Mouse (Mus musculus) left cerebral cortex, postnatal 10 days (tissue): ENCODE results near the gene Ifrd2. TPM values are rescaled to one million over a fixed set of nuclear protein-coding genes. Genes with fewer than 3 reads are reported as not detected.
A peak's percentile ranks its signal among the peaks of the same experiment; 100 is the strongest.
"Not testable (repeated sequence)": the region's sequence is repeated elsewhere in the genome, so short reads cannot be mapped to it uniquely, and the experiment has no call there.

Source experiments
- DNase-seq, 2 experiments: peaks; one replicate each; pipeline ENCODE4 v3.0.0; 2021 to 2022; ENCODE audit warnings: low spot score in 2 of 2, mixed read lengths in 1 of 2; ENCODE audit errors: extremely low spot score in 1 of 2
- intact Hi-C: fragments of 180-260 bp; cut with DNase I; formaldehyde crosslinking; loops from one replicate; pipeline ENCODE4 v1.15.1; 2025
- total RNA-seq, 2 experiments: library from RNA; stranded (reverse); gene quantifications; 2 replicates each; pipeline ENCODE4 v1.2.3; 2021

Gene Ifrd2
- total RNA-seq, 2 experiments from 2014 or later, result 10.1 to 12.5 TPM

DNA sequence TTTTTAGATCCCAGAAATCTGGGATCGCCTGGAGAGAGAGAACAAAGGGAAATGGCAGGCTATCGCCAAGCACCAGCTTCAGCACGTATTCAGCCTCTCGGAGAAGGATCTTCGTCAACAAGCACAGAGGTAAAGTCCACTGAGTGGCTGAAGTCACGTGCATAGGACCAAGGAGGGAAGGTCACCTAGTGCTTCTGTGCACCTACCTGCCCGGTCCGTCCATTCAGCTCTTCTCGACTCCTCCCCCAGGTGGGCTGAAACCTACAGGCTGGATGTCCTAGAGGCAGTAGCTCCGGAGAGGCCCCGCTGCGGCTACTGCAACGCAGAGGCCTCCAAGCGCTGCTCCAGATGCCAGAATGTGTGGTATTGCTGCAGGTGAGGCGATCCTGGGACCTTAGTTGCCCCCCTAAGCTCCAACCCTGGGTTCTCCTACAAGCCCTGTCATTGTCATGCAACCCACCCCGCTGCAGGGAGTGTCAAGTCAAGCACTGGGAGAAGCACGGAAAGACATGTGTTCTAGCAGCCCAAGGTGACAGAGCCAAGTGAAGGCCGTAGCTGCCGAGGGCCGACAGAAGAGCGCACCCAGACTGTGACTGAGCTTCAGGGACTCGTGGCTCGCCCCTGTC is 36.8 kb upstream of the Ifrd2 start:
- no peak for DNase-seq
- intact Hi-C loops, result no loop called here

GRCm38 (mm10) chr9:107551117-107551889 is 36.1 kb upstream of the Ifrd2 start, which contains the start of gene Rassf1:
Gene Rassf1 (plus strand): TSS chr9:107551555.
- peak in 1 of 2 experiments; percentile 73 for DNase-seq
- intact Hi-C loops, result no loop called here

- DNase-seq, result no peak
- intact Hi-C loops, result no loop called here
These were observed 35.5 kb upstream of the Ifrd2 start for GRCm38 (mm10) chr9:107551890-107552355.

DNA sequence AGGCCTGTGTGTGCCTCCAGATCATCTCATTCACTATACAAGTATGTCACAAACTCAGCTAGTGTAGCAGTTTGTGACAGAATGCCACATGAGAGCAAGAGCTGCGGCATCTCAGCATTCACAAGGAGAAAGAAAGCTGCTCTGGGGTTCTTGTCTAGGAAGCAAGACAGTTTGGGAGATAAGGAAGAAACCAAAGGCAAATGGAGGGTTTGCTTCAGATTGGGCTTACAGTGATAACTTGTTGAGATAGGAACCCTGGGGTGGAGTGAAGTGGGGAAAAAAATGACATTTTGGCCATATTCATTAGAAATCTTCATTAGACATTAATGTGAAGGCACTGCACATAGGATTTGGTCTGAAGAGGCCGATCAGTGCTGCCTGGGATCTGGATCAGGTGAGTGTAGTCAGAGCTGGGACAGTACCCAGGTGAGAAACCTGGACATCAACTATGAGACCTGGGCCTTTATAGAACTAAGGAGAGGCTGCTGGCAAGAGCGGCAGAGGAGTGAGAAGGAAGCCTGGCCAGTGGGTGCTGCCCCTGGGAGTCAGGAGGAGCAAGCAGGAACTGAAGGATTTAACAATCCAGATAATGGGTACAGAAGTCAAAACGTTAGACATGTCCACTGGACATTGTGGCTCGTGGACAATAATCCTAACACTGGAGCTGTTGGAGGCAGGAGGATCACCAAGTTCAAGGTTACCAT is 34.6 kb upstream of the Ifrd2 start:
- intact Hi-C loops, result no loop called here
- DNase-seq, result no peak

- peak in 1 of 2 experiments; percentile 59 for DNase-seq
- intact Hi-C loops, result no loop called here
These were observed 33.7 kb upstream of the Ifrd2 start for GRCm38 (mm10) chr9:107553541-107554318.

DNA sequence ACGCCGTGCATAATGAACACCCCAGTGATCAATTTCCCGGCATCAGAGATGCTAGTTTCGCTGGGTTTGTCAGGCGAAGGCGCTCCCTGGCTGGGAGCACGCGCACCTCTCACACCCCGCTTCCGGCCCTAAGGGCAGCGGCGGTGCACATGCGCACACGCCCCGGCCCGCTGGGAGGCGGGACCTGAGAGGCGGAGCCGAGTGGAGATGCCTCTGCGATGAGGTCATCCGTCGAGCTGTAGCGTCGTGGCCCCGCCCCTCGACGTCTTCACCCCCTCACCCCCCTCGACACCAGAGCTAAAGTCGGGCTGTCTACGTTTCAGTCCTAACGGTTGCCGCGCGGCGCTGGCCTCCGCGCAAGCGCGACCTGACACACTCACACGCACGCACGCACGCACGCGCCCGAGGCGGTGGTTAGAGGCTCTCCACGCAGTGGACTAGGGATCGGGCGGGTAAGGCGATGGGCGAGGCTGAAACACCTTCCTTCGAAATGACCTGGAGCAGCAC is 33.1 kb upstream of the Ifrd2 start:
- intact Hi-C loops, result no loop called here

GRCm38 (mm10) chr9:107555031-107555457 is 32.4 kb upstream of the Ifrd2 start:
- DNase-seq, result peak in 1 of 2 experiments; percentile 75

More for the DNA sequence above, 33.1 kb upstream of the Ifrd2 start:
- DNase-seq, result peak; percentile 92 to 96

GRCm38 (mm10) chr9:107555701-107556100 is 31.7 kb upstream of the Ifrd2 start:
- no peak for DNase-seq
- intact Hi-C loops, result no loop called here

More at GRCm38 (mm10) chr9:107555031-107555457, 32.4 kb upstream of the Ifrd2 start:
- intact Hi-C loops, result no loop called here

DNA sequence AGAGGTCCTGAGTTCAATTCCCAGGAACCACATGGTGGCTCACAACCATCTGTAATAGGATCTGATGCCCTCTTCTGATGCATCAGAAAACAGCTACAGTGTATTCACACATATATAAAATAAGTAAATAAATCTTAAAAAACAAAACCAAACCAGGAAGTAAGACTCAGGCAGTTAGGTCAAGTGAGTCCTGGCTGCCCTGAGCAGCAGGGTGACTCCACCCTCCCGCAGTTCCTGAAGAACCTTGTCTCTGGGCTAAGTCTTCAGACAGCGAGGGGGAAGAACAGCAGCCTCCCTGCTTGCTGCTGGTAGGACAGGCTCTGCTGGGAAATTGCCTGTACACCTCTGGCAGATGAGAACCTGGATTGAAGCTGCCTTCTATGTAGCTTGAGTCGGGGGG is 31.1 kb upstream of the Ifrd2 start:
- intact Hi-C loops, result no loop called here

GRCm38 (mm10) chr9:107563029-107563581 is 24.3 kb upstream of the Ifrd2 start, which contains the start of gene Tusc2:
Gene Tusc2 (plus strand): TSS chr9:107563255.
- intact Hi-C loops, result no loop called here
- DNase-seq, result peak; percentile 95 to 96

More for the DNA sequence above, 31.1 kb upstream of the Ifrd2 start:
- DNase-seq, result no peak

DNA sequence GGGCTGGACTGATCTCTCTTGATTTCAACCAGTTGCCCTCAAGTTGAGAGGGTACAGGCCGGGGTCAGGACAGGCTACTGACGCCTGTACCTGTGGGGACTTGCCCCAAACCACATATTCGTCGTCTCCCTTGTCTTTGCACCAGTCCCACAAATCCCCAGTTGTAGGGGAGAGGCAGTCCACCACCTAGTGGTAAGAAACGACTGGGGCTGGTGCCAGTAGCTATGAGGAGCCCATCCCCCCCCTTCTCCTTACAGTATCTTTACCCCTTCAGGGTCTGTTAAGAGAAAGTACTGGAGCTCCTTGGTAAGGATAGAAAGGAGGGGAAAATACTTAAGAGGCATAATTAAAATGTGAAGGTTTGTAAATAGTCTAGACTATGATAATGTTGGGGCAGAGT is 21.9 kb upstream of the Ifrd2 start:
- DNase-seq, intact Hi-C loops: not testable (repeated sequence)

- intact Hi-C loops, result no loop called here
- DNase-seq, result peak; percentile 65 to 89
These were observed 21.3 kb upstream of the Ifrd2 start for GRCm38 (mm10) chr9:107566041-107566709.

DNA sequence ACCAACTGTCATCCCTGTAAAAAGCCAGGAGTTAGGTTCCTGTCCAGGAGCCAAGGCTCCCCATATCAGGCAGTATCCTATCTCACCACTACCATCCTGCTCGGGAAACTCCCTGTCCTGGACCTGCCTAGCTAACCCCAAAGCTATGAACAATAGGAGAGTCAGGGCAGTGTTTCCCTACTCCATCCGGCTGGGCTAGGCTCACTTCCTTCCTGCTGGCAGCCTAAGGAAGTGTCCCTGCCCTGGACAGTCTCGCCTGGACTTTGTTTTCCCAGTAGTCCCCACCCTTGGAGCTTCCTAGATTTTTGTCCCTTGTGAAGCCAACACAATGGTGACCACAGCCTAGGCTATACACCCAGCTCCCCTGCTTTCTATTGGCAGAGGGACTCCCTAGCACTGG is 20.6 kb upstream of the Ifrd2 start:
- peak in 1 of 2 experiments; percentile 74 for DNase-seq
- intact Hi-C loops, result no loop called here

- intact Hi-C loops, result no loop called here
These were observed 19.6 kb upstream of the Ifrd2 start, which contains the start of gene Hyal2 for GRCm38 (mm10) chr9:107567702-107568319. Gene Hyal2 (plus strand): TSS chr9:107567945.

GRCm38 (mm10) chr9:107568331-107569261 is 18.8 kb upstream of the Ifrd2 start:
- intact Hi-C loops, result no loop called here
- DNase-seq, result peak; percentile 76 to 91

More at GRCm38 (mm10) chr9:107567702-107568319, 19.6 kb upstream of the Ifrd2 start, which contains the start of gene Hyal2:
- peak in 1 of 2 experiments; percentile 73 for DNase-seq

DNA sequence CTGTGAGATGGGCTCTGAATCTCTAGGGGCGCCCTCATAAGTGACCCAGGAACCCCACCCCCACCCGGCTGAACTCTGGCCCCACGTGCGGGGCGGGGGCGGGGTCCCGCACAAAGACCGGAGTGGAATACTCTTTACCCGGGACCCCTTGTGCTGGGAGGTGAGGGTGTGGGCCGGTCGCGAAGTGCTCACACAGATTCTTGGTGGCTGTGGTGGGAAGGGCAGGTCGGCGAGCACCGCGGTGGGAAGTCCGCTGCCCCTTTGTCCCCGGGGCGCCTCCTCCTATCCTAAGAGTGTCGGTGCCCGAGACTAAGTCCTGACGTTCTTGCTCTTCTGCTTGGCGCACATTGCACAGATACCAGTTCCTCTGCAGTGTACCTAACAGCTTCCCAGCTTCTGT is 18.2 kb upstream of the Ifrd2 start:
- intact Hi-C loops, result no loop called here
- no peak for DNase-seq
